Mouse (Mus musculus): ENCODE measurements around the gene Efcab6.

- TF ChIP-seq POLR2A (IDR thresholded peaks at IDR 0.05; ENCODE audit: borderline replicate concordance, extremely low read depth, insufficient read depth, insufficient read length, poor library complexity, severe bottlenecking) = no peak
- no peak for TF ChIP-seq CTCF (IDR thresholded peaks at IDR 0.05; ENCODE audit: borderline replicate concordance, extremely low read depth, insufficient read depth, insufficient read length)
Observed at GRCm38 (mm10) chr15:83828011-83828410, 237.2 kb downstream of the Efcab6 start.

Data from brain, embryonic 14.5 days (tissue).